Mouse (Mus musculus): ENCODE measurements around the gene Kcnk13. TPM values are rescaled to one million over a fixed set of nuclear protein-coding genes. Genes with fewer than 3 reads are reported as not detected.
A peak's percentile ranks its signal among the peaks of the same experiment; 100 is the strongest.

The Kcnk13 gene
- under 1 TPM; 0.25 to 0.55 TPM for total RNA-seq (2021)

- DNase-seq: peak; percentile 73
These were observed at the start of gene Kcnk13 for GRCm38 (mm10) chr12:99964301-99965202. Kcnk13 (plus strand) TSS chr12:99964499.

GRCm38 (mm10) chr12:99917800-99918427 lies 46.4 kb upstream of the Kcnk13 start:
- peak; percentile 21 for DNase-seq

- no peak for DNase-seq
These were observed 44.7 kb upstream of the Kcnk13 start for GRCm38 (mm10) chr12:99919636-99920035.

GRCm38 (mm10) chr12:99921045-99921444 lies 43.3 kb upstream of the Kcnk13 start:
- no peak for DNase-seq

- no peak for DNase-seq
These were observed 41.1 kb upstream of the Kcnk13 start for GRCm38 (mm10) chr12:99923131-99923606.

- no peak for DNase-seq
These were observed 40.6 kb upstream of the Kcnk13 start for GRCm38 (mm10) chr12:99923703-99924102.

DNA sequence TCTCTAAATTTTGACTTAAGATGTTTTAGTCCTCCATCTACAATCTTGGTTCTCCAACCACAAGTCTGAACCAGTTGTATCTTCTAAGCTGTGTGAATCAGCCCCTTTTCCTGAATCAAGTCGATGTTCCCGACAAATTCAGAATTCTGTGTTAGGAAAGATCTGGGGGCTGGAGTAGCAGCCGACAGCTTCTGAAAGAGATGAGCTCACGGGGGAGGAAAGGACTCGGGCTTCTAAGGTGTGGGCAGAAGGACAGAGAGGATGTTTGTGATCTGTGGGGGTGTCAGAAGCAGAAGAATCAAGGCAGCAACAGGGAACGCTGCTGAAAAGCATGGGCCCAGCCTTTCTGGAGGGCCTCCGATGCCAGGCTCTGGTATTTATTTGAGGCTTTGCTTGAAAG lies 36.0 kb upstream of the Kcnk13 start:
- DNase-seq: no peak

DNA sequence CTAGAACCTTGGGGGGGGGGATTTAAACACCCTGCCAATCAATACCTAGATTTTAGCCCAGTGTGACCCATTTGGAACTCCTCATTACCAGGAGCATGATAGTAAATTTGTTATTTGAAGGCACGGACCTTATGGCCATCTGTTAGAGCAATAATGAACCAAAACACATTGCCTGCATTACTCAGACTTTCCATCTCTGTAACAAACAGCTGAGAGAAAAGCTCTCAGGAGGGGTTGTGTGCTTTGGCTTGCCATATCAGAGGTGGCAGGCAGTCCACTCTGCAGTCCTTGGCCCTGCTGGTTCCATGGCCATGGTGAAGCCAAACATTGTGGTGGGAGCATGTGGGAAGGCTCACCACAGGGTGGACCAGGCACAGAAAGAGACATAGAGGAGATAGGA lies 35.1 kb upstream of the Kcnk13 start:
- DNase-seq: no peak

GRCm38 (mm10) chr12:99932245-99932644 lies 32.1 kb upstream of the Kcnk13 start:
- DNase-seq: no peak

DNA sequence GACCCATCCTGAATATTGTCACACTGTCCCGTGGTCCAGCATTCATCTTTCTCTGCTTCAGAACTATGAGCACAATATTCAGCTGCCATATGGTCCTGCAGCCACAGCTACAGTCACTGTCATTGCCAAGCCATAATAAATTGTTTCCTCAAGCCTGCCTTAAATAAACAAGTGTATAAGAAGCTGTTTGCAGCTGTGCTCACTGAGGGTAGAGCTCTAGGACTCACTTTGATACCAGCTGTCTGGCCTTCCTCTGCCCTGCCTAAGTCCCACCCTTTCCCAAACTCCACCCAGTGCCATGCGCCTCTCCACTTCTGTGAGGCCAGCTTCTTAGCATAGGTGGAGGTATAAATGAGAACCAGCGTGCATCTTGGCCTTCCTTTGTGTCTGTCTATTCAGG lies 30.7 kb upstream of the Kcnk13 start:
- DNase-seq: no peak

DNA sequence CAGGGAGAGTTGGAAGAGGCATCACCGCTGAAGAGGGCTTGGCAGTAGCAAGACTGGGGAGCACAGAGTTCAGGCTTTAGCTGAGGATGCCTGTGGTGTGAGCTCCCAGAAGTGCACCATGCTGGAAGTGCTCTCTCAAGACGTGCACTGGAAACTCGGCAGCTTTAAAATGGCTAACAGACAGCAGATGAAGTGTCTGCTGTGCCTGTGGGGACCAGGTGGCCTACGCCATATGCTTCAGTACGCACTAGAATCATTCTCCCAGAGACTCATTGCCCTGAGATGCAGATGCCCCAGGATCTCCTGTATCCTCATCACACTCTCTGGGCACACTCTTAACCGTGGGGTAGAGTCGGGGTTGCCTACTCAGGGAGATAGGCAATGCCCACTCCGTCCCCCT lies 28.9 kb upstream of the Kcnk13 start:
- DNase-seq: no peak

DNA sequence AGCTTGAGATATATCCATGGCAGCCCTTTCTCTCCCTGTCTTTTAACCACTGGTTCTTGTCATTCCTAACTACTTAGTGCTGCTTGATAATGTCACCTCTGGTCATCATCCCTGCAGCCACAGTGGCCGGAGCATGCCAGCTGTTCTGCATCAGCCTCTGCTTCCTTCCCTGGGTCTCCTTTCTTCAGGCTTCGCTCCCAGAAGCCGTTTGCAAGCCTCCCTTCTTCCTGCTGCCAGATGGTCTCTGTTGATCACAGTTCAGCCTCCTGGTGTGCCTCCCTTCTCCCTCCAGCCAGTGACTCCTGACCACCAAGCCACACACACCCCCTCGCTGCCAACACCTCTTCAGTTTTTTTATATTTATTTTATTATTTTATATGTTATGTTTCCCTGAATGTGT lies 25.8 kb upstream of the Kcnk13 start:
- peak; percentile 53 for DNase-seq

DNA sequence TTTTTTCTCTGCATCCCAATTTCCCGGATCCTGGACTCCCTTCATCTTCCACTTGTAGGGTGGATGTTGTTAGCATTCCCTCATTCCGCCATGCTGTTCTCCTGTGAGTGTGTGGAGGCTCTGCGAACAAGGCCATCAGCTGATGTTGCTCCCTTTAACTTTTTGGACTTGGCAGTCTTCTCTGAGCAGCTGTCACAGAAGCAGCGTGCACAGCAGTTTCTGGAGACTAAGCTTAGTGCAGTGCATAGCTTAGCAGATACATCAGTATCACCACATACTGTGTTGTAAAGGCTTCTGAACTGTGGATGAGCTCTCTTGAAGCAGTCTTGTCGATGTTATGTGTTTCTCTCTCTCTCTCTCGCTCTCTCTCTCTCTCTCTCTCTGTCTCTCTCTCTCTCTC lies 25.1 kb upstream of the Kcnk13 start:
- DNase-seq: no peak

DNA sequence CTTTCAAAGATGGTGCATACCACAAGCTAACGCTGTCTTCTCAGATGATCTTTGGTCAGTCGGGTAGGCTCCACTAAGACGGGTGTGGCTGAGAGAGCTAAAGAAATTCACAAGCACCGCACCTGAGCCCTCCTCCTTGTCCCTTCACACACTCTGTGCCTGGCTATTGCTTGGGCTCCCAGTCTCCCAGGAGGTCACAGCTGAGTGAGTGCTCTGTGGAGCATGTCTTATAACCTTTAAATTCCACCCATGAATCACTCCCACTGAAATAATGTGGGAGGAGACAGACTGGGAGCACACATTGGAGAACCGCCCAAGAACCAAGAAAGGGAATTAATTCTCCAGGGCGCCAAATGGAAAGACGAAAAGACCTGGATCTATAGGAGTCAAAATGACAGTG lies 23.6 kb upstream of the Kcnk13 start:
- DNase-seq: no peak

GRCm38 (mm10) chr12:99942441-99942840 lies 21.9 kb upstream of the Kcnk13 start:
- DNase-seq: no peak

DNA sequence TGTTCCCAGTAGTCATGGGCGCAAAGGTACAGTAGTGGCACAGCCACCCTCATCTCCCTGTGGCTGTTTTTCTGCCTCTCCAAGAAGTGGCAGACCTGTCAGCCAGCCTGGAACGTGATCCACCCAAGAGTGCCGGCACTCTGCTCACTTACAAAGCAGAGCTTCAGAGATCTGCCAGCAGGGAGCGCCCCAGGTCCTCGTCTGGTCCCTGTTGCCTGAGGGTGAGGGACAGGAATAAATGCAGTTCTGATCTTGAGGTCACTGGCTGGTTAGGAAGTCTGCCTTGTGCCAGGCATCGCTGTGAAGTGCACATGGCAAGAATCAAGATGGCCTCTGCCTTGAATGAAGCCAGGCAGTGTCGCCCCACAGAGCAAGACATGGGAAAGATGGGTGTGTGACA lies 11.4 kb upstream of the Kcnk13 start:
- peak; percentile 75 for DNase-seq

- DNase-seq: no peak
These were observed 7.9 kb upstream of the Kcnk13 start for GRCm38 (mm10) chr12:99956411-99956810.

DNA sequence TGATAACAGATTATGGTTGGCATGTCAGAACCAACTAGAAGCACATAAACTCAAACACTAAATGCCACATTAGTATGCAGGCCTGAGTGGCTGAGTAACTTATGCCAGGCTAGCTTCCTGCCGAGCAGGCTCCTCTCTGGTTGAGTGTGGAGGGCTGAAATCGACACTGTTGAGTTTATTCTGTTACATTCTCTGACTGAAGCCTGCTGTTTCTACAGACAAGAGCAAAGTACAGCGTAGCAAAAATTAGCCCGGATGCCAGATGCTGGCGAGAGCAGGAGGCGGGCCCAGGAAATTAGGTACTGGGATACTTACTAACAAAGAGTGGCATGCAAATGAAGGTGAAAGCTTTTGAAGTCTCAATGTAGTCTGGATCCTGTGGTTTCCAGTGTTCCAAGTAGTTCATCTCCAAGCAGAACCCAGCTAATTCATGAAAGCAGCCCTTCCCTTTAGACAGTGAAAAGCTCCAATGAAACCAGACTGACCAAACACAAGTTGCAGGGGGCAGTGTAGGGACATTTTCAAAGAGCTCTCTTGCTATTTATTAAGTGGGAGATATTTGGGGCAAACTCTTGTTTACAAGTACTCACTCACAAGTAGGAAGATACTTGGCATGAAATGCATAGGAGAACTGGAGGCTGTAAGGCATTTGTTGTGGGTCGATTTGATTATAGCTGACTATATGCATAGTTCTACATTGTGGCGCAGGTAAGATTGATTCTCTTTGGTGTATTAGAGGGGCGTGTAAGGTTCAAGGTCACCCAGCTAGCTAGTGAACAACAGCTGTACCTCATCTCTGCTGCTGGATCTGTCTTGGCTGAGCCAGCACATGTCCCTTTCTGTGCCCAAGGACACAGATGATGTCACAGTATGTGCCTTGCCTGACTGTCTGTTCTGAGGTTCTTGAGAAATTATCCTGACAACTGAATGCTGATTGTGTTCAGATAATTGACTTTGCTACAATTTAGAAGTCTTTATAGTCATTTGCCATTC lies 5.9 kb upstream of the Kcnk13 start:
- no peak for DNase-seq

GRCm38 (mm10) chr12:99959291-99959690 lies 5.0 kb upstream of the Kcnk13 start:
- no peak for DNase-seq

DNA sequence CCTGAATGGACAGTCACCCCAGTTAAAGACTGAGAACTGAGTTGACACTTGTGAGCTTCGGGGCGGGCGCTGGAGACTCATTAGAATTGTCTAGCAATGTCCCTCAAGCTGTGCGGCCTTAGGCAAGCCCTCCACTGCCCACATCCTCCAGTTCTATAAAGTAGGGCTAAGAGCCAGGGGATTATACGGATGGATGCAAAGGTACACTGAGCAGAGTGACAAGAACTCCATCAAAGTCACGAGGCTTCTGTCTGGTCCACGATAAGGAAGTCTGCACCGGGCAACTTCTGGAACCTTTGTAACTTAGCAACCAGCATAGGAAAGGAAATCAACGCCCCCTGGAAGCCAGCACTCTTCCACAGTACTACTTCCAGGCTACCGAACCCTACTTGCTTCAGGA lies 4.4 kb upstream of the Kcnk13 start:
- no peak for DNase-seq

DNA sequence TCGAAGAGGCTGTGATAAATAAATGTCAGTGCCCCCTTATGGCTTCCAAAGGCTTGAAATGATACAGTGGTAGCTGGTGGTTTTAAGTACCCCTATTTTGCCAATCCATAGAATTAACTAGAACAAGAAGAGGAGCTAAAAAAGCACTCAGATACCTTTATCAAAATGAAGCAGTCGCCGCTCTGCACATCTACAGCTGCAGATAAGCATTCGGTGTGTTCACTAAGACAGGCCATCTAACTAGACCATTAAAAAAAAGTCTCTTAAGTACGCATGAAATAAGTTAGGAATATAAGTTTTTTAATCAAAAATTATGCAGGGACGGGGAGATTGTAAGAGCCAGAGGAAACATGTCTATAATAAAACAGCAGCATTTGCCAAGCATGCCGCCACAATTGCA lies 3.6 kb upstream of the Kcnk13 start:
- no peak for DNase-seq

All from heart, postnatal 4 days (tissue).